Mouse (Mus musculus) lung, adult 2 months (tissue): ENCODE measurements around the gene Armh3.

Experiments used
- CTCF ChIP-seq: fragments of 200-500 bp; IDR thresholded peaks from 2 replicates; pipeline ENCODE4 v1.5.1; 2011; ENCODE audit warnings: mild to moderate bottlenecking, low read length, control low read depth; ENCODE audit not compliant: insufficient read depth
- POLR2A ChIP-seq: fragments of 200-500 bp; IDR thresholded peaks from 2 replicates; pipeline ENCODE4 v1.6.1; 2011; ENCODE audit warnings: low read depth, mild to moderate bottlenecking, control low read depth, low read length, borderline replicate concordance; ENCODE audit errors: extremely low read depth

DNA sequence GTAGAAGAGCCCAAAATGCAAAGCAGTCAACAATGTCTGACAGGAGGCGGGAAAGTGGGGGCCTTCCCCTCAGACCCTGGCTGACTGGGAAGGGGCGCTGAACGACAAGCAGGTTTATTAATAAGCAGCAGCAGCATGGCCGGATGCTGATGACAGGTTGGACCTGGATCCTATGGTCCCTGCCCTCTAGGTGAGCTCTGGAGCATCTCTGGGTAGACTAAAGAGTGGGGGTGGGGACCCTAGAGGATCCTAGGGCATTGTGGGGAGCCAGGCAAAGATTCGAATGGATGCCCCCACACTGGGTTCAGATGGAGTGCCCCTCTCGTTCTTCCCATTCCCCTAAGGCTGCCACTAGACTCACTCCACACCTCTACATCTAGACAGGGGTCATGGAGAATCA lies 205.9 kb downstream of the Armh3 start:
- TF ChIP-seq CTCF = no peak
- no peak for TF ChIP-seq POLR2A
